Mouse (Mus musculus): ENCODE results near the gene Sgce. TPM values are rescaled to one million over a fixed set of nuclear protein-coding genes. Genes with fewer than 3 reads are reported as not detected.
"Not testable (repeated sequence)": the region's sequence is repeated elsewhere in the genome, so short reads cannot be mapped to it uniquely, and the experiment has no call there.

The Sgce gene
- polyA plus RNA-seq, 1 experiment from 2014 or later: 58.5 TPM

- no peaks in the 10 kb centered on the region for H3K27me3 ChIP-seq (replicated peaks)
- no peaks in the 10 kb centered on the region for H3K9me3 ChIP-seq
- H3K4me2 ChIP-seq: no peak overlapping the region
- H3K36me3 ChIP-seq (replicated peaks): no peaks in the 10 kb centered on the region
- no peak overlapping the region for H3K9ac ChIP-seq
- no peak overlapping the region for H3K4me3 ChIP-seq
- no peak for ATAC-seq (replicated peaks)
- WGBS: 97% methylated on average over 6 of the region's 6 CpGs
- no peak overlapping the region for H3K27ac ChIP-seq
- H3K4me1 ChIP-seq: no peaks in the 10 kb centered on the region
These were observed 81.9 kb downstream of the Sgce start for GRCm38 (mm10) chr6:4665154-4665553.

- Histone ChIP-seq H3K36me3 (replicated peaks) (no peaks in the 10 kb centered on the region), H3K4me1 (no peaks in the 10 kb centered on the region), H3K4me3 (no peak overlapping the region), H3K9ac (no peak overlapping the region), H3K4me2 (no peak overlapping the region), H3K27me3 (replicated peaks) (no peaks in the 10 kb centered on the region), H3K27ac (no peak overlapping the region), H3K9me3 (no peaks in the 10 kb centered on the region)
- ATAC-seq (replicated peaks): no peak
- 70% methylated on average over 2 of the region's 2 CpGs for WGBS
These were observed 82.7 kb downstream of the Sgce start for GRCm38 (mm10) chr6:4664313-4664712.

- 46% methylated on average over 2 of the region's 2 CpGs for WGBS
- Histone ChIP-seq H3K27me3 (replicated peaks) (no peaks in the 10 kb centered on the region), H3K9ac (no peak overlapping the region), H3K27ac (no peak overlapping the region), H3K4me2 (no peak overlapping the region), H3K9me3 (no peaks in the 10 kb centered on the region), H3K4me3 (no peak overlapping the region), H3K4me1 (no peaks in the 10 kb centered on the region), H3K36me3 (replicated peaks) (no peaks in the 10 kb centered on the region)
- ATAC-seq (replicated peaks): no peak
These were observed 83.5 kb downstream of the Sgce start for GRCm38 (mm10) chr6:4663516-4663915.

- no peak overlapping the region for H3K4me3 ChIP-seq
- no peaks in the 10 kb centered on the region for H3K27me3 ChIP-seq (replicated peaks)
- H3K4me1 ChIP-seq: no peaks in the 10 kb centered on the region
- no peaks in the 10 kb centered on the region for H3K36me3 ChIP-seq (replicated peaks)
- ATAC-seq (replicated peaks): no peak
- no peak overlapping the region for H3K27ac ChIP-seq
- no peaks in the 10 kb centered on the region for H3K9me3 ChIP-seq
- no peak overlapping the region for H3K4me2 ChIP-seq
- WGBS: 85% methylated on average over 13 of the region's 13 CpGs
- H3K9ac ChIP-seq: no peak overlapping the region
These were observed 88.1 kb downstream of the Sgce start for GRCm38 (mm10) chr6:4658861-4659260.

GRCm38 (mm10) chr6:4655924-4656323 is 91.1 kb downstream of the Sgce start:
- no peaks in the 10 kb centered on the region for H3K27me3 ChIP-seq (replicated peaks)
- no peaks in the 10 kb centered on the region for H3K36me3 ChIP-seq (replicated peaks)
- H3K4me1 ChIP-seq: no peaks in the 10 kb centered on the region
- ATAC-seq (replicated peaks): no peak
- no peak overlapping the region for H3K4me2 ChIP-seq
- H3K4me3 ChIP-seq: no peak overlapping the region
- no peak overlapping the region for H3K27ac ChIP-seq
- H3K9me3 ChIP-seq: no peaks in the 10 kb centered on the region
- 88% methylated on average over 4 of the region's 4 CpGs for WGBS
- H3K9ac ChIP-seq: no peak overlapping the region

- Histone ChIP-seq H3K9me3 (no peaks in the 10 kb centered on the region), H3K9ac (no peak overlapping the region), H3K27ac (no peak overlapping the region), H3K4me1 (no peaks in the 10 kb centered on the region), H3K4me2 (no peak overlapping the region), H3K27me3 (replicated peaks) (no peaks in the 10 kb centered on the region), H3K36me3 (replicated peaks) (no peaks in the 10 kb centered on the region), H3K4me3 (no peak overlapping the region)
- no peak for ATAC-seq (replicated peaks)
- WGBS: 74% methylated on average over 5 of the region's 5 CpGs
These were observed 91.5 kb downstream of the Sgce start for GRCm38 (mm10) chr6:4655466-4655865.

GRCm38 (mm10) chr6:4653741-4654140 is 93.3 kb downstream of the Sgce start:
- not testable (repeated sequence) for H3K27ac ChIP-seq; H3K36me3 ChIP-seq (replicated peaks); H3K4me3 ChIP-seq; H3K4me2 ChIP-seq; ATAC-seq (replicated peaks); H3K4me1 ChIP-seq; H3K27me3 ChIP-seq (replicated peaks); H3K9me3 ChIP-seq; H3K9ac ChIP-seq
- WGBS: 97% methylated on average over 12 of the region's 12 CpGs

GRCm38 (mm10) chr6:4652596-4653134 is 94.3 kb downstream of the Sgce start:
- 86% methylated on average over 8 of the region's 8 CpGs for WGBS
- no peaks in the 10 kb centered on the region for H3K9me3 ChIP-seq
- no peak overlapping the region for H3K4me3 ChIP-seq
- H3K27me3 ChIP-seq (replicated peaks): no peaks in the 10 kb centered on the region
- no peaks in the 10 kb centered on the region for H3K4me1 ChIP-seq
- H3K36me3 ChIP-seq (replicated peaks): no peaks in the 10 kb centered on the region
- H3K27ac ChIP-seq: no peak overlapping the region
- no peak overlapping the region for H3K4me2 ChIP-seq
- H3K9ac ChIP-seq: no peak overlapping the region
- no peak for ATAC-seq (replicated peaks)

GRCm38 (mm10) chr6:4647351-4647750 is 99.7 kb downstream of the Sgce start:
- no peak overlapping the region for H3K4me2 ChIP-seq
- no peaks in the 10 kb centered on the region for H3K4me1 ChIP-seq
- no peak for ATAC-seq (replicated peaks)
- peaks cover 1% of the 10 kb centered on the region; the same call in 1 of the 2 replicates for H3K36me3 ChIP-seq (replicated peaks)
- no peak overlapping the region for H3K27ac ChIP-seq
- H3K9me3 ChIP-seq: no peaks in the 10 kb centered on the region
- no peak overlapping the region for H3K4me3 ChIP-seq
- no peak overlapping the region for H3K9ac ChIP-seq
- WGBS: 86% methylated on average over 3 of the region's 3 CpGs
- H3K27me3 ChIP-seq (replicated peaks): no peaks in the 10 kb centered on the region

- Histone ChIP-seq H3K27me3 (replicated peaks) (no peaks in the 10 kb centered on the region), H3K36me3 (replicated peaks) (peaks cover 11% of the 10 kb centered on the region), H3K4me1 (no peaks in the 10 kb centered on the region), H3K9me3 (no peaks in the 10 kb centered on the region), H3K4me2 (no peak overlapping the region), H3K9ac (no peak overlapping the region), H3K4me3 (no peak overlapping the region), H3K27ac (no peak overlapping the region)
- ATAC-seq (replicated peaks): no peak
- WGBS: 95% methylated on average over 7 of the region's 7 CpGs
These were observed 104.9 kb downstream of the Sgce start for GRCm38 (mm10) chr6:4642068-4642467.

GRCm38 (mm10) chr6:4634804-4635203 is 112.2 kb downstream of the Sgce start:
- ATAC-seq (replicated peaks): no peak
- WGBS: 70% methylated on average over 1 of the region's 1 CpGs
- no peak overlapping the region for H3K4me2 ChIP-seq
- H3K4me1 ChIP-seq: no peaks in the 10 kb centered on the region
- no peaks in the 10 kb centered on the region for H3K9me3 ChIP-seq
- H3K27ac ChIP-seq: no peak overlapping the region
- 0 out of 2 replicates have a peak, but pooled peaks cover 3% of the 10 kb centered on the region for H3K36me3 ChIP-seq (replicated peaks)
- H3K9ac ChIP-seq: no peak overlapping the region
- no peak overlapping the region for H3K4me3 ChIP-seq
- no peaks in the 10 kb centered on the region for H3K27me3 ChIP-seq (replicated peaks)

GRCm38 (mm10) chr6:4633189-4633588 is 113.8 kb downstream of the Sgce start:
- ATAC-seq (replicated peaks): no peak
- Histone ChIP-seq H3K27me3 (replicated peaks) (no peaks in the 10 kb centered on the region), H3K4me3 (no peak overlapping the region), H3K36me3 (replicated peaks) (0 out of 2 replicates have a peak, but pooled peaks cover 3% of the 10 kb centered on the region), H3K9me3 (no peaks in the 10 kb centered on the region), H3K9ac (no peak overlapping the region), H3K4me1 (no peaks in the 10 kb centered on the region), H3K4me2 (no peak overlapping the region), H3K27ac (no peak overlapping the region)
- WGBS: 33% methylated on average over 4 of the region's 4 CpGs

- 58% methylated on average over 3 of the region's 3 CpGs for WGBS
- Histone ChIP-seq H3K36me3 (replicated peaks) (0 out of 2 replicates have a peak, but pooled peaks cover 3% of the 10 kb centered on the region), H3K27me3 (replicated peaks) (no peaks in the 10 kb centered on the region), H3K9me3 (no peaks in the 10 kb centered on the region), H3K9ac (no peak overlapping the region), H3K4me2 (no peak overlapping the region), H3K27ac (no peak overlapping the region), H3K4me1 (no peaks in the 10 kb centered on the region), H3K4me3 (no peak overlapping the region)
- ATAC-seq (replicated peaks): no peak
These were observed 115.5 kb downstream of the Sgce start for GRCm38 (mm10) chr6:4631464-4631863.
